Mouse (Mus musculus) ES-Bruce4 (cell line): Measurements from ENCODE around the gene Amz2.

Source experiments
- CTCF ChIP-seq: IDR thresholded peaks from one replicate; pipeline ENCODE4 v1.8.1; 2011; ENCODE audit warnings: low read depth, low read length
- POLR2A ChIP-seq: IDR thresholded peaks from one replicate; pipeline ENCODE4 v1.8.1; 2011; ENCODE audit warnings: low read length; ENCODE audit not compliant: insufficient read depth

GRCm38 (mm10) chr11:109451169-109451568 lies 25.4 kb downstream of the Amz2 start:
- TF ChIP-seq POLR2A (no peak), CTCF (no peak)
